Mouse (Mus musculus): Measurements from ENCODE around the gene Ifi207.

GRCm38 (mm10) chr1:173740537-173740936, 1.0 kb downstream of the Ifi207 start:
- no peak for TF ChIP-seq CTCF (IDR thresholded peaks at IDR 0.05; ENCODE audit: low read depth, low read length)
- no peak for TF ChIP-seq GATA1 (IDR thresholded peaks at IDR 0.05; ENCODE audit: borderline replicate concordance, low read length)
- TF ChIP-seq POLR2AphosphoS5 (IDR thresholded peaks at IDR 0.05; ENCODE audit: insufficient replicate concordance, low read depth, low read length) = no peak
- no peak for TF ChIP-seq TAL1 (conservative IDR thresholded peaks at IDR 0.05; ENCODE audit: low read depth, low read length)
- no peak for TF ChIP-seq GATA2 (IDR thresholded peaks at IDR 0.05; ENCODE audit: borderline replicate concordance, low read depth, low read length)
